Mouse (Mus musculus): Measurements from ENCODE around the gene Cps1. TPM values are rescaled to one million over a fixed set of nuclear protein-coding genes. Genes with fewer than 3 reads are reported as not detected.

Cps1 gene
- polyA plus RNA-seq, 1 experiment from 2014 or later = 367 TPM

DNA sequence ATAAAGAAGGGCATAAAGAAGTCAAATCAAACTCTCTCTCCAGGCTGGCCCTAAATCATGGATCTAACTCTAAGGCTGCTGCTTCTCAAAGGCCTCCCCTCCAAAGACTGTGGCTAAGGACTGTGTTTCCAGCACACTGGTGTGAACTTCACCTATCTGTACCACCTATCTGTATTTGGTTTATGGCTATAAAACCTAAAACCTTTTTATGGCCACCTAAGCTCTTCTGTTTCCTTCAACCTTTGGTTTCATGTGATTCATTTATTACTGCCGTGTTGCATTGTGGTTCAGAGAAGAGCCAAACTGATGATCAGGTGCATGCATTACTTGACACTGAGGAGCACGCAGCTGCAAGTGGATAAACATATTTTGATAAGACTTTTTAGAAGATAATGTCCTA lies 74.5 kb downstream of the Cps1 start:
- Histone ChIP-seq H3K36me3 (ENCODE audit: control insufficient read depth, insufficient read depth, low read length) (no peaks in the 10 kb centered on the region), H3K4me2 (ENCODE audit: low read depth, low read length) (no peak overlapping the region), H3K4me1 (ENCODE audit: control insufficient read depth, insufficient read depth, low read length) (no peaks in the 10 kb centered on the region), H3K4me3 (ENCODE audit: low read length) (no peak overlapping the region), H3K9ac (ENCODE audit: low read depth, low read length) (no peak overlapping the region), H3K27me3 (replicated peaks; ENCODE audit: control insufficient read depth, insufficient read depth, low read length) (no peaks in the 10 kb centered on the region), H3K27ac (ENCODE audit: low read length) (no peak overlapping the region), H3K9me3 (ENCODE audit: control insufficient read depth, low read length) (no peaks in the 10 kb centered on the region)
- peak; percentile 74 for ATAC-seq
- 69% methylated on average over 2 of the region's 2 CpGs for WGBS

DNA sequence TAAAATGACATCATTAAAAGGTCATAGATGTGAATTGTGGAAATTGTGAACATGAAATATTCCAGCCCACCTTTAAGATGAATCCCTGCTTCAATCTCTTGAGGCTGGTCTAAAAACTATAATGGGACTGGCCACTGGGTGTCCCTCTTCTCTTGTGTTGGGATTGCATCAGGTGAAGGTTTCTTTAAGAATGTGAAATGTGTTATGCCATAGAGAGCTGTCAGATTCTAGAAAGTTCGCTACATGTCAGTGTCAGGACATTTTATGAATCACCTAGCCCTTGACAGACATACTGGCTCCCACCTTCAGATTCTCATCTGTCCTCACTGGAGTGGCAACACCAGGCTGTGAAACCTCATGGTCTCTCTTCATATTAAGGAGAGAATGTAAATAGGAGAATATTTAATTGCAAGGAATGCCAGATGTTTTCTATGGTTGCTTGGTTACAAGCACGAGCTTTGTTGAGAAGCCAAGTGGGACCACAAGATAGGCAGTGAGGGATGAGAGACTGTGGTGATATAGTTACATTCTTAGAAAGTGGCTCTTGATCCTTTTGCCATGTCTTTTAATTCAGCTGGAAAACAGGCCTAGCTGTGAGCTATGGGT lies 95.6 kb downstream of the Cps1 start:
- H3K36me3 ChIP-seq (ENCODE audit: control insufficient read depth, insufficient read depth, low read length) = no peaks in the 10 kb centered on the region
- no peaks in the 10 kb centered on the region for H3K9me3 ChIP-seq (ENCODE audit: control insufficient read depth, low read length)
- no peak overlapping the region for H3K27ac ChIP-seq (ENCODE audit: low read length)
- H3K4me2 ChIP-seq (ENCODE audit: low read depth, low read length) = no peak overlapping the region
- H3K9ac ChIP-seq (ENCODE audit: low read depth, low read length) = no peak overlapping the region
- ATAC-seq = no peak
- H3K4me1 ChIP-seq (ENCODE audit: control insufficient read depth, insufficient read depth, low read length) = no peaks in the 10 kb centered on the region
- H3K27me3 ChIP-seq (replicated peaks; ENCODE audit: control insufficient read depth, insufficient read depth, low read length) = no peaks in the 10 kb centered on the region
- WGBS = 44% methylated on average over 2 of the region's 2 CpGs
- H3K4me3 ChIP-seq (ENCODE audit: low read length) = no peak overlapping the region

DNA sequence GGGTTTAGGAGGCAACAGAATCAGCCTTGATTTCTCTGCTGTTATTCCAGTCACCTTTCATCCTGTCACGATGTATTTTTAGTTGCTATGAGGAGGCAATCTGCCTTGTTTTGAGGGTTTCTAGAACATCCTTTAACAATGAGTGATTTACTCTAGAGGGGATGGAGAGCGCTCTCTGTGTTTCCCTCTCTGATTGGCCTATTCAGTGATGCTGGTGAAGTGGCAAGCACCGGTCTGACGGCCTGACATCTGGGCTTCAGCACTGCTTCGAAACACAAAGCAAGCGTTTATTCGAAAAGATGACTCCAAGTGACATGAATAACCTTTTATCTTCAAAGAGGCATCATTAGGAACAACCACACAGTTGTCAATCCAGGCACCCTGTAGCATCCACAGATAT lies 100.8 kb downstream of the Cps1 start:
- Histone ChIP-seq H3K4me1 (ENCODE audit: control insufficient read depth, insufficient read depth, low read length) (no peaks in the 10 kb centered on the region), H3K36me3 (ENCODE audit: control insufficient read depth, insufficient read depth, low read length) (no peaks in the 10 kb centered on the region), H3K9ac (ENCODE audit: low read depth, low read length) (no peak overlapping the region), H3K4me3 (ENCODE audit: low read length) (no peak overlapping the region), H3K9me3 (ENCODE audit: control insufficient read depth, low read length) (no peaks in the 10 kb centered on the region), H3K27ac (ENCODE audit: low read length) (no peak overlapping the region), H3K4me2 (ENCODE audit: low read depth, low read length) (no peak overlapping the region), H3K27me3 (replicated peaks; ENCODE audit: control insufficient read depth, insufficient read depth, low read length) (no peaks in the 10 kb centered on the region)
- no peak for ATAC-seq
- WGBS = 80% methylated on average over 7 of the region's 7 CpGs

DNA sequence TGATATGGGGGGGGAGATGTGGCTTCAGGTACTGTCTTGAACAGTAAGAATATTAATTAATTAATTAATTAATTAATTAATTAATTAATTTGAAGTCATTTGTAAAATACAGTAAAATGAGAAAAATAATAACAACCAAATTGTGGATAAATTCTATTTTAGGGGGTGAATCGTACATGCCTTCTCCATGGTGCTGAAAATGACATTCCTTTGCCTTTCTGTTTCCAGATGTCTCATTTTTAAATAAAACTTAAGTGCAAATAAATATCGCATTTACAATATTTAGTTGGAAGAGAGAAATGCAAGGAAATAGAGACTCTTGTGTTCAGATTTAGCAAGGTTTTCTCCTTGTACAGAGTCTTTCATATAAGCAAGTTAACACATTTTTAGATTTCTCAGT lies 112.0 kb downstream of the Cps1 start:
- no peaks in the 10 kb centered on the region for H3K27me3 ChIP-seq (replicated peaks; ENCODE audit: control insufficient read depth, insufficient read depth, low read length)
- no peak for ATAC-seq
- WGBS = 51% methylated on average over 2 of the region's 2 CpGs
- H3K36me3 ChIP-seq (ENCODE audit: control insufficient read depth, insufficient read depth, low read length) = no peaks in the 10 kb centered on the region; the same call in 1 of the 2 replicates
- no peaks in the 10 kb centered on the region for H3K9me3 ChIP-seq (ENCODE audit: control insufficient read depth, low read length)
- no peak overlapping the region for H3K4me3 ChIP-seq (ENCODE audit: low read length)
- no peak overlapping the region for H3K4me2 ChIP-seq (ENCODE audit: low read depth, low read length)
- no peak overlapping the region for H3K27ac ChIP-seq (ENCODE audit: low read length)
- no peaks in the 10 kb centered on the region for H3K4me1 ChIP-seq (ENCODE audit: control insufficient read depth, insufficient read depth, low read length)
- H3K9ac ChIP-seq (ENCODE audit: low read depth, low read length) = no peak overlapping the region

DNA sequence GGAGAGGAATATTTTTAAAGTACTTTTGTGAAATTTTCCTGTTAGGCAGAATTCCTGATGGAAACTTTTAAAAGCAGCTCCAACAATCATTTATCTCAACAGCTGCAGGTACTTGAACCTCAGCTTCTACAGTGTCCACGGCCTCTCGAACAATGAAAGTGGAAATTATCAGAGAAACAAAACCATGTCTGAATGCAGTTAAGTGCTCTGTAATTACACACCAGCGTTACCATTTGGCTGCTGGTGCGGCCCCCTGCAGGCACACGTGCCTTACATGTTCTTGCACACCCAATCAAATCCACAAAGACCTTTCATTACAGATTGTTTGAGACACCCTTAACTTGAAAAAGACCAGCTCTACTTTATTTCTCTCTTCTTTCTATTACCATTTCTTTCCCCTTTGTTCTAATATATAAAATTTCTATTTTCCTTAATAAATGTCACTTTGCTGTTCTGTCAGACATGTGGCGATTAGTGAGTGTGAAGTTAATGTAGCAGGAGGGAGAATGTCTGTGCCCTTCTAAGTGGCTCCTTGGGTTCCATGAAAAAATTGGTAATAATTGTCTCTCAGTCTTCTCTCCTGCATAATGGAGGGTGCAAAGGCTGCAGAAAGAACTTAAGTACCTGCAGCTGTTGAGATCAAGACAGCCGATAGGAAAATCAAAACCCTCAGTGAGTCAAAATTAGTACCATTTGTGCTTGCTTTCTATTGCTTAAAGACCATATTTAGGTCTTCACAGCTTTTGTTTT lies 112.8 kb downstream of the Cps1 start:
- WGBS = 77% methylated on average over 7 of the region's 7 CpGs
- Histone ChIP-seq H3K9me3 (ENCODE audit: control insufficient read depth, low read length) (no peaks in the 10 kb centered on the region), H3K9ac (ENCODE audit: low read depth, low read length) (no peak overlapping the region), H3K27me3 (replicated peaks; ENCODE audit: control insufficient read depth, insufficient read depth, low read length) (no peaks in the 10 kb centered on the region), H3K27ac (ENCODE audit: low read length) (no peak overlapping the region), H3K4me2 (ENCODE audit: low read depth, low read length) (no peak overlapping the region), H3K4me1 (ENCODE audit: control insufficient read depth, insufficient read depth, low read length) (no peaks in the 10 kb centered on the region), H3K36me3 (ENCODE audit: control insufficient read depth, insufficient read depth, low read length) (no peaks in the 10 kb centered on the region), H3K4me3 (ENCODE audit: low read length) (no peak overlapping the region)
- ATAC-seq = no peak

DNA sequence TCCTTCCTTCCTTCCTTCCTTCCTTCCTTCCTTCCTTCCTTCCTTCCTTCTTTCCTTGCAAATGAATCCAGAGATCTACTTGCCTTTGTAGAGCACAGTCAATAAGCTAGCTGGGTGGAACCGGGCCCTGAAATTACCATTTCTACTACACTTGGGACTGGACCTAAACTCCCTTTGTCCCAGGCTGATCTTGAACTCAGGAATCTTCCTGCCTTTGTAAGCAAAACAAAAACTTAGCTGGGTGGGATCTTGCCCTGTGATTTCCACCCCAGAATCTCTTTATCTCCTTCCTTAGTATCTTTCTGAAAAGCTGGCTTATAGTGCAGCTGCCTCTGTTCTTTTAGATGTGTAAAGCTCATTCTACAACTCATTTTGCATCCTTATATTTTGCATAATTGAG lies 115.6 kb downstream of the Cps1 start:
- no peaks in the 10 kb centered on the region for H3K4me1 ChIP-seq (ENCODE audit: control insufficient read depth, insufficient read depth, low read length)
- 81% methylated on average over 1 of the region's 1 CpGs for whole genome bisulfite sequencing
- ATAC-seq = no peak
- H3K36me3 ChIP-seq (ENCODE audit: control insufficient read depth, insufficient read depth, low read length) = no peaks in the 10 kb centered on the region
- H3K9ac ChIP-seq (ENCODE audit: low read depth, low read length) = no peak overlapping the region
- no peak overlapping the region for H3K4me2 ChIP-seq (ENCODE audit: low read depth, low read length)
- no peak overlapping the region for H3K4me3 ChIP-seq (ENCODE audit: low read length)
- H3K27me3 ChIP-seq (replicated peaks; ENCODE audit: control insufficient read depth, insufficient read depth, low read length) = no peaks in the 10 kb centered on the region
- no peaks in the 10 kb centered on the region for H3K9me3 ChIP-seq (ENCODE audit: control insufficient read depth, low read length)
- no peak overlapping the region for H3K27ac ChIP-seq (ENCODE audit: low read length)

DNA sequence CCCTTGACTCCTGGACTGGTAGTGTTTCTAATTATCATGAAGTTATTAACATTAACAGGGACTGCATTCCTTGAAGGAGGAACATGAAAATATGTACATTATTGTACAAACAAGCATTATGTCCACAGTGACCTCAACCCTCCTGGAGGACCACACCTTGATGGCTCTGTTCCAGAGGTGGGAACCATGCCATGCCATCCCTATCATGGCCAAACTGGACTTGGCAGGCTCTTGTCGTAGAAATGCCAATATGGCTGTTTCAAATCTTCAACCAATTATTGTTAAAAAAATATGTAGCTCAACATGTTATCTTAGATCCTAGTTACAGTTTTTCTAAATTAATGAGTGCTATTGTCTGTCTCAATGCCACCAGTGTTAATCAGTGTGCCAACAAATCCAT lies 116.1 kb downstream of the Cps1 start:
- Histone ChIP-seq H3K27ac (ENCODE audit: low read length) (no peak overlapping the region), H3K36me3 (ENCODE audit: control insufficient read depth, insufficient read depth, low read length) (no peaks in the 10 kb centered on the region), H3K4me1 (ENCODE audit: control insufficient read depth, insufficient read depth, low read length) (no peaks in the 10 kb centered on the region), H3K4me3 (ENCODE audit: low read length) (no peak overlapping the region), H3K27me3 (replicated peaks; ENCODE audit: control insufficient read depth, insufficient read depth, low read length) (no peaks in the 10 kb centered on the region), H3K9ac (ENCODE audit: low read depth, low read length) (no peak overlapping the region), H3K4me2 (ENCODE audit: low read depth, low read length) (no peak overlapping the region), H3K9me3 (ENCODE audit: control insufficient read depth, low read length) (no peaks in the 10 kb centered on the region)
- no peak for ATAC-seq
- WGBS = 83% methylated on average over 1 of the region's 1 CpGs

DNA sequence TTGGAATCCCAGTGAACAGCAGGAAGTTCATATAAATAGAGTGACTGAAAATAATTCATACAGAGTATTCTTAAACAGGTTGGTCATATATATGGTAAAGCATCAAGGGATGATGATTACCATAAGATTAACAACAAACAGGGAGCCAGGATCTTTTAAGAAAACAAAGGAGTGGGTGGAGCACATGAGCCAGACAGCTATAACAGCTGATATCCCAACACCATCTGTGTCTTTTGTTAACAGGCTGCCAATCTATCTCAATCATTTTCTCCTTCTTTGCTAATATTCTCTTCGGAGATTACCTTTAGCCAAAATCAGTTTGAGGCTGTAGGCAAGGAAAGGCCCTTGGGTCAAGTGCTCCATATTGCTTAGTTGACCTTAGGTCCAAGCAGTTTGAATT lies 142.4 kb downstream of the Cps1 start:
- no peaks in the 10 kb centered on the region for H3K4me1 ChIP-seq (ENCODE audit: control insufficient read depth, insufficient read depth, low read length)
- H3K27me3 ChIP-seq (replicated peaks; ENCODE audit: control insufficient read depth, insufficient read depth, low read length) = no peaks in the 10 kb centered on the region
- no peak for ATAC-seq
- no peaks in the 10 kb centered on the region for H3K9me3 ChIP-seq (ENCODE audit: control insufficient read depth, low read length)
- no peak overlapping the region for H3K9ac ChIP-seq (ENCODE audit: low read depth, low read length)
- 85% methylated on average over 1 of the region's 1 CpGs for WGBS
- H3K4me2 ChIP-seq (ENCODE audit: low read depth, low read length) = no peak overlapping the region
- no peaks in the 10 kb centered on the region for H3K36me3 ChIP-seq (ENCODE audit: control insufficient read depth, insufficient read depth, low read length)
- no peak overlapping the region for H3K4me3 ChIP-seq (ENCODE audit: low read length)
- no peak overlapping the region for H3K27ac ChIP-seq (ENCODE audit: low read length)

DNA sequence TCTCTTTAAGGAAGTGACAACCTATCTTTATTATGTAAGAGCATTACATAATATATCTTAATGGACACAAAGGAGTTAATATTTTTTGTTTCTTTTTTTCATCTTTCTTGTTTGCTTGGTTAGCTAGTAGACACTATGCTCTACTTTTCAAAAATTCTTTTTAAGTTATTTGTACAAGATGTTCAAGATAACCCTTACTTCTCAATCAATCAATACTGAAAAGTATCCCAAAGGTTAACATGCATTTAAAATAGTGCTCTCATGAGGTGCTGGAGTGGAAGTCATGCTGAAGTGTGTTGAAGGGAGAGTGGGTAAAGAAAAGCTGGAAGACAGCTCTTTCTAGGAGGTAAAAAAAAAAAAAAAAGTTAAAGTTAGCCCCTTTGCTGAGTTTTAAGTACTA lies 145.1 kb downstream of the Cps1 start:
- no peaks in the 10 kb centered on the region for H3K4me1 ChIP-seq (ENCODE audit: control insufficient read depth, insufficient read depth, low read length)
- no peaks in the 10 kb centered on the region for H3K27me3 ChIP-seq (replicated peaks; ENCODE audit: control insufficient read depth, insufficient read depth, low read length)
- no peak overlapping the region for H3K4me3 ChIP-seq (ENCODE audit: low read length)
- no peak overlapping the region for H3K4me2 ChIP-seq (ENCODE audit: low read depth, low read length)
- no peaks in the 10 kb centered on the region for H3K9me3 ChIP-seq (ENCODE audit: control insufficient read depth, low read length)
- H3K36me3 ChIP-seq (ENCODE audit: control insufficient read depth, insufficient read depth, low read length) = no peaks in the 10 kb centered on the region
- H3K9ac ChIP-seq (ENCODE audit: low read depth, low read length) = no peak overlapping the region
- no peak overlapping the region for H3K27ac ChIP-seq (ENCODE audit: low read length)
- ATAC-seq = no peak

DNA sequence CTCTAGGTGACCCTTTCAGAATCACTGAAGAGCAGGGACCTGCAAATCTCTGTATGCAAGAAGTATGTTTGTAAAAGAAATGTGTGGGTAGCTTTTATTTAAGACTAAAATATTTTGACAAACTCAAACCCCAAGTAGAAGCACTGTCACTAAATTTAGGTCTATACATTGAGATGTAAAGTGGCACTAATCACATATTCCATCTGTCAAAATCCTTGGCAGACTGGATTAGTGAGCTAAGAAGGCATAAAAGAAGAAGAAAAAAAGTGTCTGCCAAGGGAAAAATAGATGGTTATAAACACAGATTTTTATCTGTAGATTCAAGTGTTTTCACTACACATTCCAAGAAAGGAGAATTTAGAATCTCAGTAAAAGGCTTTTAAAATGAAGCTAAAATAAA lies 145.6 kb downstream of the Cps1 start:
- H3K9ac ChIP-seq (ENCODE audit: low read depth, low read length) = no peak overlapping the region
- H3K4me2 ChIP-seq (ENCODE audit: low read depth, low read length) = no peak overlapping the region
- H3K4me3 ChIP-seq (ENCODE audit: low read length) = no peak overlapping the region
- H3K9me3 ChIP-seq (ENCODE audit: control insufficient read depth, low read length) = no peaks in the 10 kb centered on the region
- H3K4me1 ChIP-seq (ENCODE audit: control insufficient read depth, insufficient read depth, low read length) = no peaks in the 10 kb centered on the region
- no peak overlapping the region for H3K27ac ChIP-seq (ENCODE audit: low read length)
- no peak for ATAC-seq
- no peaks in the 10 kb centered on the region for H3K36me3 ChIP-seq (ENCODE audit: control insufficient read depth, insufficient read depth, low read length)
- H3K27me3 ChIP-seq (replicated peaks; ENCODE audit: control insufficient read depth, insufficient read depth, low read length) = no peaks in the 10 kb centered on the region

Data from intestine, embryonic 16.5 days (tissue).